Mouse (Mus musculus): ENCODE measurements at regions not wholly inside any gene's neighbourhood (a gene's known extent, or its start where the extent isn't known, plus 50 kb on each side); places are given as distances from the start of the nearest gene placed in this dataset.

DNA sequence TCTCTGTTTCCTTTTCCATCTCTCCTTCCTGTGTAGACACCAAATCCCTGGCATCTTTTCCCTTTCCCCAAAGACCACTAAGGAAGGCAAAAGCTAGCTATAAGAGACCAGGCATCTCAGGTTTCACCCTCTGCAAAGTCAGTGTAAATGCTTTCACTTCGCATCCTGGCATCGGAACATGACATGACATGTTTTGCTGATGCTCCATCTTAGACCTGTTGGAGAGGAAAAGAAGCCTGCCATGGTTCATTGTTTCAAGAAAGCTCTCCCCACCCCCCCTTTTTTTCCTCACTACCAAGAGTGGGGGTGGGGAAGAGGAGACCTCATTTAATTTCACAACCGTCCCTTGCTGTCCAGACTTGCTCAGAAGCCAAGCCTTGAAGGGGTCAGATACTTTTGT lies 156.4 kb upstream of the Camk1g start:
- Histone ChIP-seq H3K27me3 (ENCODE audit: control insufficient read depth, insufficient read depth, low read length) (no peaks in the 10 kb centered on the region), H3K36me3 (ENCODE audit: control insufficient read depth, insufficient read depth, low read length) (no peaks in the 10 kb centered on the region), H3K4me3 (ENCODE audit: extremely low read depth, insufficient read depth, insufficient read length) (no peak overlapping the region), H3K4me1 (ENCODE audit: control insufficient read depth, insufficient read depth, insufficient read length) (no peaks in the 10 kb centered on the region), H3K27ac (ENCODE audit: insufficient read depth, low read length) (no peak overlapping the region)
- TF ChIP-seq POLR2A (IDR thresholded peaks at IDR 0.05; ENCODE audit: low read depth, low read length) (no peak), CTCF (IDR thresholded peaks at IDR 0.05; ENCODE audit: extremely low read depth, insufficient read depth, insufficient read length, insufficient replicate concordance) (no peak)
- DNase-seq (ENCODE audit: low read depth in 1 of 2, low spot score in 2 of 2), result no peak
- WGBS, result 79% methylated on average over 3 of the region's 3 CpGs

DNA sequence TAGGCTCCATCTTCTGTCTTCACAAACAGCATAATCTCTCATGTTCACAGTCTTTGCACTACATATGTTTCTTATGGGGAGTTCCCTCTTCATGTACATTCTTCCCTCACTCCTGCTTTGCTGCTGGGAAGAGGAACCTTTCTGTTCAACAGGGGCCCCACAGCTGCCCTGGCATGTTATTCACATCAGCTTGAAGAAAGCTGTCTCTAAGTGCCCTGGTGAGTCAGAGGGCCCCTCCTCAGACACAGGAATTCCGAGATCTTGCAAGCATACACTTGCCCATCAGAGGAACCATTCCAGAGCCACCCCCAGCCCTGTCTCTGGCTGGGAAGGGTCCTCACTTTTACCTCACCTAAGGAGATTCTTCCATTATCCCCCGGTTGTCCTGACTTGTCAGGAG lies 151.9 kb upstream of the Camk1g start:
- WGBS, result 81% methylated on average over 2 of the region's 2 CpGs
- Histone ChIP-seq H3K4me1 (ENCODE audit: control insufficient read depth, insufficient read depth, insufficient read length) (no peaks in the 10 kb centered on the region), H3K4me3 (ENCODE audit: extremely low read depth, insufficient read depth, insufficient read length) (no peak overlapping the region), H3K27ac (ENCODE audit: insufficient read depth, low read length) (no peak overlapping the region), H3K36me3 (ENCODE audit: control insufficient read depth, insufficient read depth, low read length) (no peaks in the 10 kb centered on the region), H3K27me3 (ENCODE audit: control insufficient read depth, insufficient read depth, low read length) (no peaks in the 10 kb centered on the region)
- no peak for DNase-seq (ENCODE audit: low read depth in 1 of 2, low spot score in 2 of 2)
- no peak for TF ChIP-seq POLR2A (IDR thresholded peaks at IDR 0.05; ENCODE audit: low read depth, low read length)
- TF ChIP-seq CTCF (IDR thresholded peaks at IDR 0.05; ENCODE audit: extremely low read depth, insufficient read depth, insufficient read length, insufficient replicate concordance), result no peak

GRCm38 (mm10) chr1:193518840-193519239 lies 148.7 kb upstream of the Camk1g start:
- Histone ChIP-seq H3K4me1 (ENCODE audit: control insufficient read depth, insufficient read depth, insufficient read length) (no peaks in the 10 kb centered on the region), H3K27ac (ENCODE audit: insufficient read depth, low read length) (no peak overlapping the region), H3K36me3 (ENCODE audit: control insufficient read depth, insufficient read depth, low read length) (no peaks in the 10 kb centered on the region), H3K27me3 (ENCODE audit: control insufficient read depth, insufficient read depth, low read length) (no peaks in the 10 kb centered on the region), H3K4me3 (ENCODE audit: extremely low read depth, insufficient read depth, insufficient read length) (no peak overlapping the region)
- WGBS, result 96% methylated on average over 1 of the region's 1 CpGs
- TF ChIP-seq POLR2A (IDR thresholded peaks at IDR 0.05; ENCODE audit: low read depth, low read length) (no peak), CTCF (IDR thresholded peaks at IDR 0.05; ENCODE audit: extremely low read depth, insufficient read depth, insufficient read length, insufficient replicate concordance) (no peak)
- DNase-seq (ENCODE audit: low read depth in 1 of 2, low spot score in 2 of 2), result no peak

GRCm38 (mm10) chr1:193517968-193518367 lies 147.9 kb upstream of the Camk1g start:
- no peak for TF ChIP-seq CTCF (IDR thresholded peaks at IDR 0.05; ENCODE audit: extremely low read depth, insufficient read depth, insufficient read length, insufficient replicate concordance)
- no peak for TF ChIP-seq POLR2A (IDR thresholded peaks at IDR 0.05; ENCODE audit: low read depth, low read length)
- Histone ChIP-seq H3K4me3 (ENCODE audit: extremely low read depth, insufficient read depth, insufficient read length) (no peak overlapping the region), H3K36me3 (ENCODE audit: control insufficient read depth, insufficient read depth, low read length) (no peaks in the 10 kb centered on the region), H3K4me1 (ENCODE audit: control insufficient read depth, insufficient read depth, insufficient read length) (no peaks in the 10 kb centered on the region), H3K27me3 (ENCODE audit: control insufficient read depth, insufficient read depth, low read length) (no peaks in the 10 kb centered on the region), H3K27ac (ENCODE audit: insufficient read depth, low read length) (no peak overlapping the region)
- DNase-seq (ENCODE audit: low read depth in 1 of 2, low spot score in 2 of 2), result no peak
- 71% methylated on average over 4 of the region's 4 CpGs for WGBS

DNA sequence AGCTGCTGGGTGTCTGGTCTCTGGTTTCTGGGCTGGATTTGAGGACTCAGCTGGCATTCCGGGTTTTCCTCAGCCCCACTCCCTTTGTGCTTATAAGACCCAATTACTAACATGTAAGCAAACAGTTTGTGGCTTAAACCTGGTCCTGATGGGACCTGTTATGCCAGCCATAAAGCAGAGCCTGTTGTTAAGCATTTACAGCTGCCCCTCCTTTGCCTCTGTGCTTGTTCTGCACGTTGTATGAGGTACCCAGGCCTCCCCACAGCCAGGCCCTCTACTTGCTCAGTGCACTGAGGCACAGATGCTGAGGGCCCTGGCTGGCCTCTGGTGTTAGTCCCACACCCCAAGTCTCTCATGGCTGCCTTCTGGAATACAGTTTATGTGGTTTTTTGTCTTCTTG lies 147.2 kb upstream of the Camk1g start:
- Histone ChIP-seq H3K27ac (ENCODE audit: insufficient read depth, low read length) (no peak overlapping the region), H3K4me1 (ENCODE audit: control insufficient read depth, insufficient read depth, insufficient read length) (no peaks in the 10 kb centered on the region), H3K4me3 (ENCODE audit: extremely low read depth, insufficient read depth, insufficient read length) (no peak overlapping the region), H3K27me3 (ENCODE audit: control insufficient read depth, insufficient read depth, low read length) (no peaks in the 10 kb centered on the region), H3K36me3 (ENCODE audit: control insufficient read depth, insufficient read depth, low read length) (no peaks in the 10 kb centered on the region)
- TF ChIP-seq POLR2A (IDR thresholded peaks at IDR 0.05; ENCODE audit: low read depth, low read length), result no peak
- no peak for TF ChIP-seq CTCF (IDR thresholded peaks at IDR 0.05; ENCODE audit: extremely low read depth, insufficient read depth, insufficient read length, insufficient replicate concordance)
- 73% methylated on average over 2 of the region's 2 CpGs for WGBS
- no peak for DNase-seq (ENCODE audit: low read depth in 1 of 2, low spot score in 2 of 2)

DNA sequence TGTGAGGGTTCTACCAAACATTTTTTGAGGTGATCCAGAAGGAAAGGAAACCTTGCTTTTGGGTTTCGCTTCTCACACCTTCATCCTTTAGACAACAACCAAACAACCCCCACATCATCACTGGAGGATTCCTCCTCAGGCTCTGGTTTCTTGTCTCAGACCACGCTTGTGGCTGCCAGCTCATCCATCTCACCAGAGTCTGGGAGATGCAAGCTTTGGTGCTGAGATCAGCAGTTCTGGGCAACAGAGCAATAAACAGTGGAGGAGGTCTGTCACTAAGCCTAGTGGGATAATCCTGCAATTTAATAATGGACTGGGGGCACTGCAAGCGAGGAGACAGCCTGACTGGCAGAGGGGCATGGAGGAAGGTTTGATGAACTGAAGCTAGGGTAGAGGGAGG lies 146.3 kb upstream of the Camk1g start:
- WGBS, result 82% methylated on average over 3 of the region's 3 CpGs
- H3K27me3 ChIP-seq (ENCODE audit: control insufficient read depth, insufficient read depth, low read length), result no peaks in the 10 kb centered on the region
- no peaks in the 10 kb centered on the region for H3K4me1 ChIP-seq (ENCODE audit: control insufficient read depth, insufficient read depth, insufficient read length)
- no peak for TF ChIP-seq POLR2A (IDR thresholded peaks at IDR 0.05; ENCODE audit: low read depth, low read length)
- TF ChIP-seq CTCF (IDR thresholded peaks at IDR 0.05; ENCODE audit: extremely low read depth, insufficient read depth, insufficient read length, insufficient replicate concordance), result no peak
- no peak overlapping the region for H3K4me3 ChIP-seq (ENCODE audit: extremely low read depth, insufficient read depth, insufficient read length)
- no peak overlapping the region for H3K27ac ChIP-seq (ENCODE audit: insufficient read depth, low read length)
- no peak for DNase-seq (ENCODE audit: low read depth in 1 of 2, low spot score in 2 of 2)
- H3K36me3 ChIP-seq (ENCODE audit: control insufficient read depth, insufficient read depth, low read length), result no peaks in the 10 kb centered on the region

- H3K4me3 ChIP-seq (ENCODE audit: extremely low read depth, insufficient read depth, insufficient read length), result no peak overlapping the region
- no peaks in the 10 kb centered on the region for H3K4me1 ChIP-seq (ENCODE audit: control insufficient read depth, insufficient read depth, insufficient read length)
- H3K36me3 ChIP-seq (ENCODE audit: control insufficient read depth, insufficient read depth, low read length), result no peaks in the 10 kb centered on the region
- H3K27ac ChIP-seq (ENCODE audit: insufficient read depth, low read length), result no peak overlapping the region
- TF ChIP-seq POLR2A (IDR thresholded peaks at IDR 0.05; ENCODE audit: low read depth, low read length) (no peak), CTCF (IDR thresholded peaks at IDR 0.05; ENCODE audit: extremely low read depth, insufficient read depth, insufficient read length, insufficient replicate concordance) (no peak)
- WGBS, result 44% methylated on average over 9 of the region's 9 CpGs
- no peaks in the 10 kb centered on the region for H3K27me3 ChIP-seq (ENCODE audit: control insufficient read depth, insufficient read depth, low read length)
- no peak for DNase-seq (ENCODE audit: low read depth in 1 of 2, low spot score in 2 of 2)
Observed at GRCm38 (mm10) chr1:193513929-193514710, 144.0 kb upstream of the Camk1g start.
